Mouse (Mus musculus) granulocyte monocyte progenitor cell, adult 5-6 weeks (primary cell): ENCODE measurements around the gene Setd6. TPM values are rescaled to one million over a fixed set of nuclear protein-coding genes. Genes with fewer than 3 reads are reported as not detected.
A peak's percentile ranks its signal among the peaks of the same experiment; 100 is the strongest.

Source experiments
- ATAC-seq: replicated peaks from 2 replicates; pipeline ENCODE4 v1.8.0; 2016; ENCODE audit warnings: mild to moderate bottlenecking, moderate TSS enrichment, inconsistent platforms; ENCODE audit not compliant: poor library complexity, severe bottlenecking
- total RNA-seq, 2 experiments: library from RNA; stranded (forward) in 1 of 2; stranded (reverse) in 1 of 2; fragments of 200-712, 200-1000 nt in 1 of 2; fragments of >200 nt in 1 of 2; fragmentation: Nextera tagmentation in 1 of 2; gene quantifications; 2 replicates each; pipeline ENCODE4 v1.2.3; 2014 to 2017

The Setd6 gene
- total RNA-seq (2014; fragmentation: Nextera tagmentation) (16.6 and 16.8 TPM in 2 replicates), total RNA-seq (2017) (42.0 and 48.1 TPM in 2 replicates)

DNA sequence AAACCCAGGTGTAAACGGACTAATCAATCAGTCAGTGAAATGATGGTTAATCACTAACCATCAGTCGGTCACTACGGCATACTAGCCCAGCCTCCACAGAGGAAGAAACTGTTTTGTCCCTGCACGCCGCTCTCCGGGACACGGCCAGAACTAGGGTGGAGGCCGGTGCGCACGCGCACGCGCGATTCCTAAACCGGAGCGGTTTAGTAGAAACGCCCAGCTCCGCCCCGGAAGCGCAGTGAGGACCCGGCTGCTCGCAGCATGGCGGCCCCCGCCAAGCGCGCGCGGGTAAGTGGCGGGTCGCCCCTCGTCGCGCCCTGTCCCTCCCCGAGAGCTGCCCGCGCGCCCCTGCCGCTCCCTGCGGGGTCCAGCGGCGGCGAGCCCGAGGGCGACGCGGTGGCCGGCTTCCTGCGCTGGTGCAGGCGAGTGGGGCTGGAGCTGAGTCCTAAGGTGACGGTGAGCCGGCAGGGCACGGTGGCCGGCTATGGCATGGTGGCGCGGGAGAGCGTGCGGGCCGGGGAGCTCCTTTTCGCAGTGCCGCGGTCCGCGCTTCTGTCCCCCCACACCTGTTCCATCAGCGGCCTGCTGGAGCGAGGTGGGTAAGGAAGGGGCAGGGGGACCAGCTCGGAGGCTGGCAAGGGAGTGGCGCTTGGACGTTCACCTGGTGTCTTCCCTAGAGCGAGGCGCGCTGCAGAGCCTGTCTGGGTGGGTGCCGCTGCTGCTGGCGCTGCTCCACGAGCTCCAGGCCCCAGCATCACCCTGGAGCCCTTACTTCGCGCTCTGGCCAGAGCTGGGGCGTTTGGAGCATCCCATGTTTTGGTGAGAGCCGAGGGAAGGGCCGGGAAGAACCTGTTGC, at the start of gene Setd6:
TSS of gene Setd6 (plus strand) at position 206 of the 856 bp plus-strand sequence.
- peak; percentile 75 for ATAC-seq

DNA sequence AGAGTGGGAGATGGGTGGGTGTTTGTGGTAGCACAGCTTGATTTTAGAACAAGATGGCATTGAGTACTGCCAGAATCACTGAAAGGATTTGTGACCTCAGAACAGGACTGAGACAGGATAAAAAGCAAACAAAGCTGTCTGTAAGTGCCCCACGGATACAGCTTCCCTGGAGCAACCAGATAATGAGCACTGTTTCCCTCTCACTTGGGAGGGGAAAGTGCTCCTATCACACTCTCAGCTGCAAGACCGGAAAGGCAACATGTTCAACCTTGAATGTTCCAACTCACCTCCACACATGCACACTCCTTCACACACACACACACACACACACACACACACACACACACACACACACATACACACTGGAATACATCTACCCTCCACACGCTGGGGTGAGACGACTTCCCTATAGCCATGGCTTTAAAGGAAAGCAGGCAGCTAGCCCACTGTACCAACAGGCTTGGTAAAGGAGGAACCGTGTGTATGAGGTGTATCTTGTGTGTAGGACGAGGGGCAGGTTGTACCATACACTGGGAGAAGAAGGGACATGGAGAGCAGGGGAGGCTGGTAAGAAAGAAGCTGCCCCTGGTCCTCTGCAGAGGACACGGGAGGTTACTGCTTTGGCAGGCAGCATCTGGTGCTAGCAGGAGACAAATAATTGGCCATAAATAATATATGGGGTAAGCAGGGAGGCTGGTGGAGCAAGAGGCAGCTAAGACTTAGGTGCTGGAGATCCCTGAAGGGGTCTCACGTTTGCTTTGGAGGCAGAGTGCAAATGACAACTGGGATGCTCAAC, 47.3 kb upstream of the Setd6 start:
- no peak for ATAC-seq

DNA sequence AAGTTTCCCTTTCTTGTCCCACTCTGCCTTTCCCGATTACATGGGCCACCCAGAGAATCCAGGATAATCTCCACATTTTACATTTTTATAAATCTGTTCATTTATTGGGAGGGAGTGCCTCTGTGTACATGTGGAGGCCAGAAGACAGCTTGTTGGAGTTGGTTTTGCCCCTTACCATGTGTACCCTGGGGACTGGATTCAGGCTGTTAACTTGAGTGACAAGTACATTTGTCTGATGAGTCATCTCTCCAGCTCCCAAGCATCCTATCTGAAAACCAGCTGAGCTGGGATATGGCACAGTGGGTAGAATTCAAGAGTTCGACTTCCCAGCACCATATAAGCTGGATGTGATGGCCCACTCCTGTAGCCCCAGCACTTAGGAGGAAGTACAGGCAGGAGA, 45.7 kb upstream of the Setd6 start:
- ATAC-seq = no peak

DNA sequence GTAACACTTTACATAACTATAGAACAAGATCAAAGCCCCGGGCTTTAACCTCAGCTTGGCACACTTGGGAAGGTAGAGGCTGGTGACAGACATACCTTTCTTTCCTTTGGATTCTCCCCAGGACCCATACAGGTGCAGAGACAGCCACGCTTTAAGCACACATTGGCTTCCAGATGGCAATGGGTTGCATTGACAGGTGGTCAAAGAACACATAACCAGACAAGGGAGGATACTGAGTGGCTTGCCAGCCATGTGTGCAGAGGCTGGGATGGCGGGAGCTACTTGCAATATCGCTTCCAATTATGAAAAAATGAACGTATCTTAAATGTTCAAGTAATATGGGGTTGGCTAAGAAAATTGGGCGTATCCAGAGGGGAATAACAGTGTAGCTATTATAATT, 43.8 kb upstream of the Setd6 start:
- ATAC-seq = no peak

DNA sequence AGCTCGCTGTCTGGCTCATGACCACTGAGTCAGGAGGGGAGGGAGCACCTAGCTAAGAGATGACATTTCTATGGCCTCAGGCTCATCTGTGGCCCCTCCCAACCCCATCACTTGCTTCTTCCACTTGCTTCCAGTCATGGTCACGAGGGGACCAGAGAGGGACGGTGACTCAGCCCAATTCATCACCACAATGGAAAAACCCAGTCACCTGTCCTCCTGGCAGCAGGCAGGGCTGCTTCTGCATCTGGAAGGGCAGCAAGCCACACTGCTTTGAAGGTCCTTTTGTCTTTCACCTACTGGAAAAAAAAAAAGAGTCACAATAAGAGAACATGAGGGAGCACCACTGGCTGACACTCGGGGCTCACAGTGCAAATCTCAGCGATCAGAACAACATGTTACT, 42.9 kb upstream of the Setd6 start:
- ATAC-seq = no peak

DNA sequence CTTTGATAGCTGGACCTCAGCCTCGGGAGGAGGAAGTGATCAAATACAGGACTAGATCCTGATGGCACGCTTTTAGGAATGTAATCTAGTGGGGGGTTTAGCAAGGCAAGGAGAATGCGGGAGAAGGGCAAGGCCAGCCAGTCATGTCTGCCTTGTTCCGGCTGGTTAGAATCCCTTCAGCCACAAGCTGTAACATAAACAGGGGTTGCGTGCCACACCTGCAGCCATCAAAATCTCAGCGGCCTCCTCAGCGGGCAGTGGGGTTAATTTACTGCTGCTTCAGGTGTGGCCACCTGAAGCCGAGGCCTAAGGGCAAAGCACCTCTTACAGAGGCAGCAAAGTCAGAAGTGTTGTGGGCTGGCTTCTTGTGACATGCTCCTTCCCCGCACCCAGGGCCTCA, 39.0 kb upstream of the Setd6 start, which contains the start of gene Ndrg4:
TSS of gene Ndrg4 (plus strand) at position 350 of the 400 bp plus-strand sequence.
- no peak for ATAC-seq

DNA sequence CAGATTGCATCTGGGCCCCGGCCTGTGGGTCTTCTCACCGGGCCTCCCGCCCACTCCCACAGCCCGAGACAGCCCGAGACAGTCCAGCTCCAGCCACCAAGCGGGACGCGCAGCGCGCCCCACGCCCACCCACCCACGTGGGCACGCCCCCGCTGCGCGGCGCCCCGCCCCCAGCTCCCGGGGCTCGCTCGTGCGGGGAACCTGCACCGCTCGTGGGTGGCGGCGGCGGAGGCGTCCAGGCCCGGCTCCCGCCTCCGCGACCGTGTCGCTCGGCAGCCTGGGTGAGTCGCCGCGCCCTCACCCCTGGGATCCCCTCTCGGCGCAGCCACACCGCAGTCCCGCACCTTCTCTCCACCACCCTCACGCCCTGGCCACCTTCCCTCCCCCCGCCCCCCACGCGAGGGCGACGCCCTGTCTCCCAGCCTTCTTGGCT, 38.1 kb upstream of the Setd6 start:
- peak; percentile 30 for ATAC-seq

DNA sequence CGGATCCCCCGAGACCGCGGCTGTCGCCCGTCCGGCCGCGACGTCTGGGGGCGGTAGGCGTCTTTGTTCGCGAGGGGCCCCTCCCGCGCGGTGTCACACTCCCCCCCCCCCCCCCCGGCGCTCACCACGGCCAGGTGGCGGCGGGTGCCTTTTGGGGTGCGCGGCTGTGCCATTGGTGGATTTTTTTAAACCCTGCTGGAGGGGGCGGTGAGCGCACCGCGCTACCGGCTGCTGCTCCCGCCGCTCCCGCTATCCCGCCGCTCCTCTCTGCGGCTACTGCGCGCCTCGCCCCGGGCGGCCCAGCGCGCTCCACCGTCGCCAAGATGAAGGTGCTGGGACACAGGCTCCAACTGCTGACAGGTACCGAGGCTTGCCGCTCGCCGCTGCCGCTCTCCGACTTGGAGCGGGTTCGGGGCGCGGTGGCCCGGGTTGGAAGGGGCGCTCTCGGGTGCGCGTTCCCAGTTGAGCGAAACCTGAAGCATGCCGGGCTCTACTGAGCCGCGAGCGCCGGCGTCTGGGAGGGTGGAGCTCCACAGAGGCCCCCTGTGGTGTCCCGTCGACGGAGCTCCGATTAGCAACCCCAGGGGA, 37.6 kb upstream of the Setd6 start:
- ATAC-seq = peak; percentile 34

DNA sequence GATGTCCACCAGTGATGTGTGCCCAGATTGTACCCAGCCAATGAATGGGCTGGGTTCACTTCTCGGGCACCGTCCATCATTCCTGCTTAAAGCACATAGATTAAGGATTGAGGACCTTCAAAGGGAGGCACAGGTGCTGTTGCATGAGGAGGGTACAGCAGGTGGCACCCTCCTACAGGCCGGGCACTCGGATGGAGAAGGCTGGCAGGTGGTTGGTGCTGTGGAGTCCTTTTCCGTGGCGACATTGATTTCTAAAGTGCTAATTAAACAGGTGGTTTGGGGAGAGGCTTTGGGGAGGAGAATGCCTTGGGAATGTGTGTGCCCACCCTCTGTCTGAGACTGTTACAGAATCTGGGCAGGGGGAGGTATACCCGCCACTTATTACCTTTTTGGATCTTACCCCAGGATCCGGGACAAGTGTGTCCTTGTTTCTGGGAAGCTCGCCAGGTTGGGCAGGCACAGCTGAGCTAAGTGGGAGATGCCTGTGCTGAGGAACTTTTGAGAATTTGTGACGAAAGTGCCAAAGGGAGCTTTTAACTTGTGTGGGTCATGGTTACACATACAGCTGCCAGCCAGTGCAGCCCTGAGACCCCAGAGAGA, 27.5 kb upstream of the Setd6 start:
- ATAC-seq = no peak

DNA sequence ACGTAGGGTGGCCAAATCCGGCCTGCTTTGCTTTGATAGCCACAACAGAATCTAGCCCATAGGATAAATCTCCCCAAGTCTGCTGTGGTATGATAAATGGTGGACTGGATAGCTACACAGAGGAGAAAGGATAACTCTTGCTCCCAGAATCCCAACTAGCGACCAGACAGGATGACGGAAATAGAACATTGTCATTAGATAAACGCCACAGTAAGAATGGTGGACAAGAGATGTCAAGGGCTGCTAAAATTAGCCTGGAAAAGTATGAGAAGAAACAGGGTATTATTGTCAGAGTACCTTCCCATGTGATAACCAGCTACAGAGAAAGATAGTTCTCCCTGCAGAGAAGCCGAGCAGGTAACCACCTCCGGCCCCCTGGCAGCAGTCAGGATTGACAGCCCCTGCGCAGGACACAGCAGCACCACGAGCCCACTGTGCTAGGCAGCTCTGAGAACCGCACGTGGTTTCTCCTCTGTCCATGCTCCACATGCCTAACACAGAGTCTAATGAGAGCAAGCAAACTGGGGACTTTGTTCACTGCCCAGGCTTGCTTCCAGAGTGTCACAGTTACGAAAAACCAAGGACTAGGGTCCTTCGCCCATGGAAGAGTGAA, 24.6 kb upstream of the Setd6 start:
- no peak for ATAC-seq

DNA sequence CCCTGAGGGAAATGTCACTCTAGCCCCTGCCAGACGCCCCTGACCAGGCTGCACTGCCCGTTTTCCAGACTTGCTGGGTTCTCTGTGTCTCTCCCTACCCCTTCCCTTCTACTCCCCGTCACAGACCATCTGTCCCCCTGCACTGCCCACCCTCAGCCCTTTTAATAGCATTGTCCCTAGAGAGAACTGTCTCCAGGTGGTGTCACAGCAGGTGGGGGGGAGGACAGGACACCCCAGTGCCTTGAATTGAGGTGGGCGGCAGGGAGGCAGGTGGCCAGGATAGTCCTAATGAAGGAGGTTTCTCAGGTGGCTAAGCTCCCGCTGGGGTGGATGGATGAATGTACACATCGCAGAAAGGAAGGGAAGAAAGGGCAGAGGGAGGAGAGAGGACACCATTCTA, 21.1 kb upstream of the Setd6 start:
- no peak for ATAC-seq

DNA sequence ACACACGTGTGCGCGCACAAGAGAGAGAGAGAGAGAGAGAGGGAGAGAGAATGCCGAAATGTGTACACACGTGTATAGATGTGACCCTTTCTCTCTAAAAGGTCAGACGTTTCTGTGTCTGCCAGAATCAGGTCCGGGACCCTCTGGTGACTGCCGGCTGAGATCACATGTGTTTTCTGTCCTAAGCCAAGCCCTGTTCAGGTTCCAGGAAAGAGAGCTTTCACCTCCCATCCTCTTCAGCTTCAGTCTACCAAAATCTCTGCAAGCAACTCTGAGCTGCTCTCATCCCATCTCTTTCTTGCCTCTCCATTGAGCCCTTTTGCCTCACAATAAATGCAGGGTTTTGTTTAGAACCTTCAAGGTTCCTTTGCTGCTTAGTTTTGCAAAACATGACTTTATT, 19.0 kb upstream of the Setd6 start:
- ATAC-seq = no peak

DNA sequence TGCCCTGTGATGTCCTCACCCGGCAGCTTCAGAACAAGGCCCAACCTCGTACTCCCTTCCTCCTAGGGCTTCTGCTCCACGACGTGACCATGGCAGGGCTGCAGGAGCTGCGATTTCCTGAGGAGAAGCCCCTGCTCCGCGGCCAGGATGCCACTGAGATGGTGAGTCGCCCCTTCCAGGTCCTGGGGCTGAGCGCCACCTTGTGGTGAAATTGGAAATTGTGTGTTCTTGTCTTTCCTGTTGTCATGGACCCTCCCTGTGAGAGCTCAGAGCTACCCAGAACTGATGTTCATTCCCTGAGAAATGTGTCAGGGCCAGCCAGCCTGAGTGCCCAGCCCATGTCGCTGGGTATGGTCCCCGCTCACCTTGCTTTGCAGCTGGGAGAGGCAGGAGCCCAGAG, 18.6 kb upstream of the Setd6 start:
- ATAC-seq = peak; percentile 89

DNA sequence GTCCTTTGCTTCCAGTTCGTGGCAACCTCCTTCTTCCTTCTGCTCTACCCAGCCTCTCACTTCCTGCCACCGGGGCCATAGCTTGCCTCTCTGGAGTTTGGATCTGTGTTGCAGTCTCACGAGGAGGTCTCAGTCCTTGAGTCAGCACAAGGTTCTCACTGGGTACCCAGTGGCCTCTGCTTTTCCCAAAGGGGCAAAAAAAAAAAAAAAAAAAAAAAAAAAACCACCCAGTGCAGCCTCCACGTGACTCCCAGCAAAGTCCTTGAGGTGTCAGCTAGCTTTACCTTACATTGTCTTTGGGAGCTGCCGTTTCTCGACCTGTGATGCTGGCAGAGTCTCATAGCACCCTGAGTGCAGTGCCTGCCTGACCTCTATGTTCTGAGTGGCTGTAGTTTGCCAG, 17.5 kb upstream of the Setd6 start:
- ATAC-seq = no peak

DNA sequence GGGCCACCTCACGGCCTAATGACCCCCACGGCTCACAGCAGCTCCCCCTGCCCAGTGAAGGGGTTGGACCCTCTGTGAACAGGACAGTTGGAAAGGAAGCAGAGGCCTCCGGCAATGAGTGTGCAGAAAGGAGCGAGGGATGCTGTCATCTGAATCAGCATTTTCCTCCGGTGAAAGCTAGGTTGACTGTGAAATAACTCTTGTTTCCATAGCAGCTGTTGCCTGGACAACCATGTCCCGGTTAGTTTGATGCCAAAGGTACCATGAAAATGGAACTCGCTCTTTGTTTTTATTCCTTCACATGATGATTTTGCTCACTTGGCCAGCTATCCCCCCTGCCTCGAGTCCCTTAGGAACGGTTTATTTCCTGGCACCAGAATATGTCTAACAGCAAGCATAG, 15.4 kb upstream of the Setd6 start:
- ATAC-seq = no peak

DNA sequence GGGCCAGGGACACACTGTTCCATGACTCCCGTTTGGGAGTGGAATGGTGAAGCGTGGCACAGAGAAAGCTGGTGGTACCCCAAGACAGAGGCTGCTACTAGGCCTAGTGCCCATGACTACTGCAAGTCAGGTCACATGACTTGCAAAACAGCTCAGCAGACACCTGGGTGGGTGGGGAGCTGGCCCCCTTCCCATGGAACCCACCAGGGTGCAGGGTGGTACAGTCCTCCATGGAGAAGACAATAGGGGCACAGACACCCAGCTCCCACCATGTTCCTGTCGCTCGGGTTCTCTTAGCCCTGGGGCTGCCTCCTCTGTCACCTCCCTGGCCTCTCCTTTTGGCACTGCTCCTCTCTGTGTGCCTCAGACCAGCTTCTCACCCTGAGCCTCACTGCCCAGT, 13.9 kb upstream of the Setd6 start:
- ATAC-seq = no peak

DNA sequence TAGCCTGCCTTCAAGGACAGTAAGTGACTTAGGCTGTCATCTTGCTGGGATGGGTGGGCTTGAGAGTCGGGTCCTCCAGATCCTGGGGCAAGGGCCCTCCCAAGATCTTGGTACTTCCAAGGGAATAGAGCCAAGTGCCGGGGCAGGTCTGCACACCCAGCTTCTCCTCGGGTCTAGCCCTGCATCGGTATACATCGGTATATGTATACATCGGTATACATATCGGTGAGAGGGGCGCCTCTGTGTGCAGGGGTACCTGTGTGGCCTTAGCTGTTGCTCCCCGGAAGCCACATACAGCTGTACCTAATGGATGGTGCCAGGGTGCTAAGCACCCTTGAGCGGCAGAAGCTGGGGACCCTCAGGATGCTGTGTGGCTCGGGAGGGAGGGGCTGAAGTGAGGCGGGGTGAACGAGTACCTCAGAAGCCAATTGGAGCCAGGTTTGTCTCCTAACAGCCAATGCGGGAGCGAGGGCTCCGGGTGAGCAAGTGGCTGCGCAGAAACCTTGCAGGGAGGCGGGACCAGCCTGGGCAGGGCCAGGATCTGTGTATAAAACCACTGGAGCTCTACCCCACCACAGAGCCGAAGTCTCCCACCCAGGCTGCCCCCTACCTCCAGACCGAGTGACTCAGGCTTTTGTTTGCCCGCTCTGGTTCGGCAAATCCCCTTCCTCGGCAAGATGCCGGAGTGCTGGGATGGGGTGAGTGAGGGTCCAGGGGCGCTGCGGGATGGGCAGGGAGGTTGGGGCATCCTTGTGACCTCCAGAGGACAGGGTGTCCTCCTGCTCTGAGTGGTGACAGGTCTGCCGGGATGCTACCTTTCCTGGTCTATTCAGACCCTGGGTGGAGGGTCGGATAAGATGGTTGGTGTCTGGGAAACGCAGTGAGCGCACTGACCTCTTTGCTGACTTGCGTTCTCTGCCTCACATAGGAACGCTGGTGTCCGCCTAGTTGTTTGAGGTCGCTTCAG, 12.9 kb upstream of the Setd6 start:
- peak; percentile 85 for ATAC-seq

DNA sequence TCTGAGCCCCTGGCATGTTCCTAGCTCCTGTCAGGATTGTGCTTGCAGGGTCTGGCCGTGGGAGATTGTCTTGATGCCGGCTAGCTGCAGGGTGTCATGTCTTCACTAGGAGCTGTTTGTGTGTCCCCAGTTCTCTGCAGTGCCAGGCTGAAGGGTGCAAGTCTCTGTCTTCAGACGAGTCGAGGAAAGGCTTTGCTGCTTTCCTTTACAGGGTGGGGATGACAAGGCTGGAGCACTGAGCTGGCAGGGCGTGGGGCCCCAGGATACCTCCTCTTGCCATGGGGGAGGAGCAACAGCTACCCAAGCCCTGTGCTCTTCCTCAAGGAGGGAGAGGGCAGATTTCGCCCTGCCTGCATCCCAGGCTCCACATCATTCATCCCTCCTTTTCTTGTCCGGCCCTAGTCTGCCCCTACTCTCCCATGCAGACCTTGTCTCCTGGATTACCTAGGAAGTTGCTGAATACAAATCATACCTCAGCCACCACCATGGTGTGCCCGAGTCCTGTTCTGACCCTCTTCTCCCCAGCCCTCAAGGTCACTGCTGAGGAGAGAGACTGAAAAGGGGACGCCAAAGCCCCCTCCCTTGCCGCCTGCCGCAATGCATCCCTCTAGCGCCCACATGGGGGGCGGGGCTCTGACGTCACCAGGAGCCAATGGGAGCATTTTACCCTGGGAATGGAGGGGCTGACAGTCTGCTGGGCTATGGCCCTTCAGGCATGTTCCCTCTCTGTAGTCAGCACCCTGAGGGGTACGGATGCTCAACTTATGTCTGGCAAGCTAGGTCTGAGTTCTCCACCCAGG, 12.0 kb upstream of the Setd6 start:
- no peak for ATAC-seq
